Mouse (Mus musculus) E14TG2a.4 (cell line): ENCODE results near the gene Deup1.

ENCODE experiments used
- H3K27me3 ChIP-seq: 2 replicates; pipeline ENCODE4 v1.6.1; 2014; ENCODE audit warnings: low read length, control low read depth; ENCODE audit not compliant: insufficient read depth
- H3K36me3 ChIP-seq: 2 replicates; pipeline ENCODE4 v1.6.1; 2014; ENCODE audit warnings: low read length, control low read depth; ENCODE audit not compliant: insufficient read depth
- H3K4me1 ChIP-seq: replicated peaks from 2 replicates; pipeline ENCODE4 v1.6.1; 2014; ENCODE audit warnings: low read depth, low read length, control low read depth
- H3K4me3 ChIP-seq: replicated peaks from 2 replicates; pipeline ENCODE4 v1.5.1; 2014; ENCODE audit warnings: mild to moderate bottlenecking, low read length
- H3K9me3 ChIP-seq: 2 replicates; pipeline ENCODE4 v1.6.1; 2014; ENCODE audit warnings: low read length, control low read depth
- CTCF ChIP-seq: conservative IDR thresholded peaks from 2 replicates; pipeline ENCODE4 v1.5.1; 2014; ENCODE audit warnings: low read length
- NANOG ChIP-seq: IDR thresholded peaks from 2 replicates; pipeline ENCODE4 v1.6.1; 2014; ENCODE audit warnings: borderline replicate concordance, low read length, mixed read lengths
- POU5F1 ChIP-seq: IDR thresholded peaks from 2 replicates; pipeline ENCODE4 v1.6.1; 2014; ENCODE audit warnings: low read length, borderline replicate concordance

Gene Deup1

GRCm38 (mm10) chr9:15529965-15530320 is 97.8 kb downstream of the Deup1 start:
- H3K9me3 ChIP-seq, result no peaks in the 10 kb centered on the region
- H3K36me3 ChIP-seq, result peaks cover 5% of the 10 kb centered on the region; the same call in 1 of the 2 replicates
- H3K27me3 ChIP-seq, result no peaks in the 10 kb centered on the region
- H3K4me1 ChIP-seq, result peaks cover 20% of the 10 kb centered on the region; the same call in 1 of the 2 replicates
- H3K4me3 ChIP-seq, result no peak overlapping the region
- TF ChIP-seq POU5F1 (no peak), NANOG (no peak), CTCF (no peak)

- Histone ChIP-seq H3K9me3 (no peaks in the 10 kb centered on the region), H3K4me3 (no peak overlapping the region), H3K4me1 (peaks cover 20% of the 10 kb centered on the region; the same call in 1 of the 2 replicates), H3K27me3 (no peaks in the 10 kb centered on the region), H3K36me3 (peaks cover 5% of the 10 kb centered on the region; the same call in 1 of the 2 replicates)
- TF ChIP-seq POU5F1, result no peak
- no peak for TF ChIP-seq CTCF
- TF ChIP-seq NANOG, result no peak
Observed at GRCm38 (mm10) chr9:15529275-15529964, 98.3 kb downstream of the Deup1 start.

DNA sequence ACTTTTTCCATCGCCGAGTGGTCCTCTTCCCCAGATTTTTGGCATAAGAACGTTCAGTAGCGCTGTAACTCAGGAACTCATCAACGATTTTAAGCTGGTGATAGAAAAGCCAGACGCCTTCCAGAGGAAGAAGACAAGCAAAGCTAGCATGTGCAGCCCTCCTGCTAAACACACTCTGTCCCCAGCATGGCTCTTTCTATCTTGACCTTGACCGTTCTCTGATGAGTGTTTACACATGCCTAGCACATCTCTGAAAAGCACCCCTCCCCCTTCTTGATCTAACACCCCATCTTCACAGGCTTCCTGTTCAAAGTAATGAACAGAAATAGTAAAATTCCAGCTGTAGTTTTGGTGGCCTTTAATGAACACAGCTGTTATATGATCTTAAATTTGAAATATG is 99.4 kb downstream of the Deup1 start:
- peaks cover 5% of the 10 kb centered on the region; the same call in 1 of the 2 replicates for H3K36me3 ChIP-seq
- H3K4me3 ChIP-seq, result no peak overlapping the region
- H3K4me1 ChIP-seq, result peaks cover 20% of the 10 kb centered on the region; the same call in 1 of the 2 replicates
- H3K9me3 ChIP-seq, result no peaks in the 10 kb centered on the region
- TF ChIP-seq CTCF, result no peak
- no peak for TF ChIP-seq POU5F1
- TF ChIP-seq NANOG, result no peak
- no peaks in the 10 kb centered on the region for H3K27me3 ChIP-seq

DNA sequence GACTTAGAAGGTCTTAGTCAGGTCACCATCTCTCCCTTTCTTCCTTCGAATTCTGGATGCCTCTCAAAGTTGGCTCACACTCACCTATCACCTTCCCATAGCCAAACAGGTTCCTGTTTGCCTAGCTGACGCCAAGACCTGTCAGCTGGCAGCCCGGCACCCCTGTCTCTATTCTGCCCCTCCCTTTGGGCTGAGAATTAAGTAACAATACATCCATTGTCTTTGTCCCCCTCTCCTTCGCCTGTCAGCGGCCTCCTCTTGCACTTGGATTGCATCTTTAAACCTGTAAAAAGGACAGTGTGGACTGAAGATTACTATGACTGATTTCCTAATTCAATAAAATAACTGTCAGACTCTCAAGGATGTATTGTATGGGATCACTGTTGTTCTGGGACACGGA is 99.9 kb downstream of the Deup1 start:
- Histone ChIP-seq H3K4me3 (no peak overlapping the region), H3K4me1 (peaks cover 20% of the 10 kb centered on the region; the same call in 1 of the 2 replicates), H3K27me3 (no peaks in the 10 kb centered on the region), H3K9me3 (no peaks in the 10 kb centered on the region), H3K36me3 (peaks cover 5% of the 10 kb centered on the region; the same call in 1 of the 2 replicates)
- TF ChIP-seq NANOG (no peak), CTCF (no peak), POU5F1 (no peak)

DNA sequence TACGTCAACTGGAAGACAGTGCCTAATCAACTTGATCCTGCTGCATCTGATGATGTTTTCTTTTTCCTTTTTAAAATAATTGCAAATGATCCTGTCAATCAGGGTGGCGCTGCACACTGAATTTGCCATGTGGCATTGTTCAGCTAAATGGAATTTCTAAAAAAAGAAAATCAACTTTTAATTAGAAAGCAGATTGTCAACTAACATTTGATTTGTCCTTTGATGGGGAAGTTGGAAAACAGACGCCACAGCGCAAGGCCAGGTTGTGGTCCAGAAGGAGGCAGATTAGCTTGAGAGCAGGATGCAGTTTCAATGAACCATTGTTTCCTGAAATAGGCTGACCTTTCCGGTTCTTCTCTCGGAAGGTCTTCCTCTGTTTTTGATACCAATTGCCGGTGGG is 101.2 kb downstream of the Deup1 start:
- Histone ChIP-seq H3K36me3 (peaks cover 5% of the 10 kb centered on the region; the same call in 1 of the 2 replicates), H3K4me1 (peaks cover 20% of the 10 kb centered on the region; the same call in 1 of the 2 replicates), H3K27me3 (no peaks in the 10 kb centered on the region), H3K4me3 (no peak overlapping the region), H3K9me3 (no peaks in the 10 kb centered on the region)
- TF ChIP-seq CTCF (no peak), POU5F1 (no peak), NANOG (no peak)

GRCm38 (mm10) chr9:15525246-15525645 is 102.5 kb downstream of the Deup1 start:
- H3K27me3 ChIP-seq, result no peaks in the 10 kb centered on the region
- H3K9me3 ChIP-seq, result no peaks in the 10 kb centered on the region
- TF ChIP-seq POU5F1, result no peak
- no peak for TF ChIP-seq NANOG
- H3K36me3 ChIP-seq, result peaks cover 5% of the 10 kb centered on the region; the same call in 1 of the 2 replicates
- no peak overlapping the region for H3K4me3 ChIP-seq
- H3K4me1 ChIP-seq, result peaks cover 20% of the 10 kb centered on the region; the same call in 1 of the 2 replicates

- H3K36me3 ChIP-seq, result peaks cover 5% of the 10 kb centered on the region; the same call in 1 of the 2 replicates
- H3K4me3 ChIP-seq, result no peak overlapping the region
- H3K27me3 ChIP-seq, result no peaks in the 10 kb centered on the region
- H3K9me3 ChIP-seq, result no peaks in the 10 kb centered on the region
- H3K4me1 ChIP-seq, result peaks cover 12% of the 10 kb centered on the region; the same call in 1 of the 2 replicates
- TF ChIP-seq POU5F1, result no peak
- TF ChIP-seq CTCF, result no peak
- no peak for TF ChIP-seq NANOG
Observed at GRCm38 (mm10) chr9:15523646-15524045, 104.1 kb downstream of the Deup1 start.

- Histone ChIP-seq H3K36me3 (peaks cover 5% of the 10 kb centered on the region; the same call in 1 of the 2 replicates), H3K4me3 (no peak overlapping the region), H3K9me3 (no peaks in the 10 kb centered on the region), H3K27me3 (no peaks in the 10 kb centered on the region), H3K4me1 (peaks cover 5% of the 10 kb centered on the region; the same call in 1 of the 2 replicates)
- no peak for TF ChIP-seq CTCF
- TF ChIP-seq POU5F1, result no peak
- TF ChIP-seq NANOG, result no peak
Observed at GRCm38 (mm10) chr9:15522887-15523286, 104.8 kb downstream of the Deup1 start.
